Mouse (Mus musculus) stomach, postnatal 0 days (tissue): ENCODE measurements around the gene Serhl. TPM values are rescaled to one million over a fixed set of nuclear protein-coding genes. Genes with fewer than 3 reads are reported as not detected.

Source experiments
- ATAC-seq: fragments of 200-750 bp; cut with Nextera tagmentation; 2 replicates; pipeline ENCODE4 v1.8.0; 2017; ENCODE audit not compliant: low FRiP score, low TSS enrichment
- DNase-seq: peaks from one replicate; pipeline ENCODE4 v3.0.0-alpha.2; 2016; ENCODE audit warnings: low spot score
- H3K27ac ChIP-seq: fragments of 300-500 bp; sonication (generic); replicated peaks from 2 replicates; pipeline ENCODE4 v1.5.1; 2014; ENCODE audit warnings: mild to moderate bottlenecking, control low read depth
- H3K27me3 ChIP-seq: fragments of 300-500 bp; sonication (generic); 2 replicates; pipeline ENCODE4 v1.6.1; 2014; ENCODE audit warnings: low read length; ENCODE audit not compliant: control insufficient read depth, insufficient read depth
- H3K36me3 ChIP-seq: fragments of 300-500 bp; sonication (generic); 2 replicates; pipeline ENCODE4 v1.6.1; 2014; ENCODE audit warnings: low read length, mixed read lengths; ENCODE audit not compliant: control insufficient read depth, insufficient read depth
- H3K4me1 ChIP-seq: fragments of 300-500 bp; sonication (generic); replicated peaks from 2 replicates; pipeline ENCODE4 v1.6.1; 2014; ENCODE audit warnings: antibody characterized with exemption; ENCODE audit not compliant: control insufficient read depth, insufficient read depth
- H3K4me2 ChIP-seq: fragments of 300-500 bp; sonication (generic); replicated peaks from 2 replicates; pipeline ENCODE4 v1.6.1; 2014; ENCODE audit warnings: low read depth, mild to moderate bottlenecking, control low read depth, moderate library complexity
- H3K4me3 ChIP-seq: fragments of 300-500 bp; sonication (generic); 2 replicates; pipeline ENCODE4 v1.5.1; 2014; ENCODE audit warnings: low read depth, low read length, control low read depth
- H3K9ac ChIP-seq: fragments of 300-500 bp; sonication (generic); 2 replicates; pipeline ENCODE4 v1.6.1; 2014; ENCODE audit warnings: mild to moderate bottlenecking, low read length, control low read depth, mixed read lengths
- H3K9me3 ChIP-seq: fragments of 300-500 bp; sonication (generic); 2 replicates; pipeline ENCODE4 v1.6.1; 2016; ENCODE audit warnings: low read length; ENCODE audit not compliant: control insufficient read depth
- CTCF ChIP-seq: IDR thresholded peaks from 2 replicates; pipeline ENCODE4 v1.5.1; 2016; ENCODE audit warnings: antibody characterized with exemption, low read depth, mild to moderate bottlenecking, moderate library complexity
- EP300 ChIP-seq: optimal IDR thresholded peaks from 2 replicates; pipeline ENCODE3; 2016; ENCODE audit warnings: antibody characterized with exemption
- WGBS: fragments of 180-500 bp; shearing (Covaris S2); extraction: QIAGEN DNeasy Blood & Tissue Kit; methylation state at CpG from one replicate; pipeline ENCODE4 v1.1.7; 2014; 5-methylcytosine and 5-hydroxymethylcytosine counted together
- polyA plus RNA-seq: library from polyadenylated mRNA; unstranded; fragments of >200 nt; fragmentation: Nextera tagmentation; extraction: Ambion mirVana; gene quantifications from 2 replicates; pipeline ENCODE4 v1.2.1, GENCODE M21; 2015

The Serhl gene
- polyA plus RNA-seq, 1 experiment from 2014 or later: 51.5 TPM

DNA sequence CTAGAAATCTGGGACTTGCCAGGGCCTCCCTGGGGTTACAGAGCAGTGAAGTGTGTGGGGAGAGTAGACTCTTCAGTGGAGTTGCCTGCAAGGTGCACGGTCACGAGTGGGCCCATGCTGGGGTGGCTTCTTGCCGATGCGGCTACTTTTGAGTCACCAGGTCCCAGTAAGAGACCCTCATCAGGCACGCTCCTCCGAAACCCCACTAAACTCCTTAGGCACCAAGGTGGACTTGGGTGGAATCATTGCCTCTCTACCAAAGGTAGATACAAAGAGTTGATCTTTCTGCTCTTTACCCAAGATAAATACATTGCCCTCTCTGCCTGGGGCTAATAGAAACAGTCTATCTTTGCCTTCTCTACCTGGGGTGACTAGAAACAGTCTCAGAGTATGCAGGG, 68.4 kb downstream of the Serhl start:
- TF ChIP-seq EP300: no peak
- no peak for TF ChIP-seq CTCF
- no peaks in the 10 kb centered on the region for H3K9me3 ChIP-seq
- no peaks in the 10 kb centered on the region for H3K4me1 ChIP-seq
- no peaks in the 10 kb centered on the region for H3K27me3 ChIP-seq
- ATAC-seq: no peak
- peak overlapping the region; percentile 46; the same call in 1 of the 2 replicates for H3K27ac ChIP-seq
- H3K4me3 ChIP-seq: no peak overlapping the region
- H3K36me3 ChIP-seq: peaks cover 22% of the 10 kb centered on the region
- H3K4me2 ChIP-seq: no peak overlapping the region
- H3K9ac ChIP-seq: no peak overlapping the region
- 96% methylated on average over 6 of the region's 6 CpGs for WGBS
- no peak for DNase-seq

DNA sequence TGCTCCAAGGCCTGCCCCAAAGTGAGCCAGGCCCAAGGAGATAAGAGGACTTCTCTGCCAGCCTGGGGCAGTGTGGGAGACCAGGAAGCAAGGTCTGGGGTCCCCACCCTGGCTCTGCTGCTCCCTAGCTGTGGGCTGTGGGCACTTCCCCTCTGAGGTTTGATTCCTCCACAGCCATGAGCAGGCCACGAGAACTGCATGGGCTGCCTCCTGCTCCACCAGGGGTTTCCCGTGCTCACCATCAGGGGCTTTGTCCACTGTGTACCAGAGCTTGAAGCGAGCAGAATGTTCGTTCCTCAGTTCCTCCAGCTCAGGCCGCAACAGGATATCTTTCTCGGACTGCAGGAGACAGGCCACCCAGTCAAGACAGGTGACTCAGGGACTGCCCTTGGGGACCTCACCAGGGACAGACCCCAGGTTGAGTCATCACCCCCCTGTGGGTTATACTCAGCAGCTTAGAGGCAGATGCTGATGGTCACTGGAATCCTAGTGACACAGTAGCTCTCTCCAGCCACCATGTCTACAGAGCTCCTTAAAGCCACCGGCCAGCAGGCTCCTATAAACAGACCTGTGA, 69.4 kb downstream of the Serhl start:
- Histone ChIP-seq H3K27me3 (no peaks in the 10 kb centered on the region), H3K9me3 (no peaks in the 10 kb centered on the region), H3K9ac (no peak overlapping the region), H3K36me3 (peaks cover 22% of the 10 kb centered on the region), H3K27ac (0 out of 2 replicates have a peak overlapping the region, but pooled peaks have one; percentile 4), H3K4me2 (no peak overlapping the region), H3K4me1 (no peaks in the 10 kb centered on the region), H3K4me3 (no peak overlapping the region)
- DNase-seq (no peak), ATAC-seq (peak; percentile 7; the same call in 1 of the 2 replicates)
- WGBS: 89% methylated on average over 7 of the region's 7 CpGs
- TF ChIP-seq EP300 (no peak), CTCF (peak; percentile 7; the same call in 1 of the 2 replicates)

DNA sequence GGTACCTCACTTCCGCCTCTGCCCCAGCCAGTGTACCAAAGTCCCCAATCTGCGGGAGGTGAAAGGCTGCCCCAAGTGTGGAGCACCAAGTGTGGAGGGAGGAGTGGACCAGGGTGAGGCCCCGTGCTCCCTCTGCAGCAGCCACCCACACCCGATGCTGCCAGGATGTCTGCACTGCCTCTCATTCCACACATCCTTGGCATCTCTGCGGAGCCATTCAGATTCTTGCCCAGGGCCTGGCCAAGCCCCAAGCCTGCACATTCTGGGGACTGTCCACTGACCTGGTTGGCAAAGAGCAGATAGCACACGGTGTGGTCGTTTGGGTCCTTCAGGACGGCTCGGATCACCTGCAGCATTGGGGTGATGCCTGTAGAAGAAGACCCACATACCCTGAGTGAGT, 70.5 kb downstream of the Serhl start:
- no peaks in the 10 kb centered on the region for H3K27me3 ChIP-seq
- H3K4me1 ChIP-seq: no peaks in the 10 kb centered on the region
- H3K27ac ChIP-seq: no peak overlapping the region
- peaks cover 18% of the 10 kb centered on the region for H3K36me3 ChIP-seq
- no peak for ATAC-seq
- DNase-seq: no peak
- 90% methylated on average over 9 of the region's 9 CpGs for WGBS
- H3K9ac ChIP-seq: no peak overlapping the region
- TF ChIP-seq EP300 (no peak), CTCF (no peak)
- H3K4me2 ChIP-seq: no peak overlapping the region
- H3K4me3 ChIP-seq: no peak overlapping the region
- no peaks in the 10 kb centered on the region for H3K9me3 ChIP-seq

DNA sequence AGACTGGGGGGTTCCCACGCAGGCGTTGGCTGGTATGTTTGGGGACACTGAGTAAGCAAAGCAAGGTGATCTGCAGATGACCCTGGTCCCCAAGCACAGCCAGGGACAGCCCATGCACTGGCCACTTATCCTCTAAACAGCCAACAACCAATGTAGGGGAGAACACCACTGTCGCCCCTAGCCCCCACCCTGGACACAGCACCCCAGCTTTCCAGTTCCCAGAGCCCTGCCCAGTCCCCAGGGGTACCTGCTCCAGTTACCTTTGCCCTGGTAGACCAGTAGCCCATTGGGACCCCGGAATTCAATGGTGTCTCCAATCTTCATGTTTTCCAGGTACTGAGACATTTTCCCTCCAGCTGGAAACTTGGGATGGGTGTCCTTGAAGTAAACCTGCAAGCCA, 71.3 kb downstream of the Serhl start:
- H3K4me2 ChIP-seq: no peak overlapping the region
- no peaks in the 10 kb centered on the region for H3K4me1 ChIP-seq
- ATAC-seq (no peak), DNase-seq (no peak)
- no peaks in the 10 kb centered on the region for H3K27me3 ChIP-seq
- TF ChIP-seq EP300: no peak
- TF ChIP-seq CTCF: no peak
- H3K9ac ChIP-seq: no peak overlapping the region
- peaks cover 18% of the 10 kb centered on the region for H3K36me3 ChIP-seq
- 97% methylated on average over 4 of the region's 4 CpGs for WGBS
- no peaks in the 10 kb centered on the region for H3K9me3 ChIP-seq
- no peak overlapping the region for H3K4me3 ChIP-seq
- no peak overlapping the region for H3K27ac ChIP-seq

DNA sequence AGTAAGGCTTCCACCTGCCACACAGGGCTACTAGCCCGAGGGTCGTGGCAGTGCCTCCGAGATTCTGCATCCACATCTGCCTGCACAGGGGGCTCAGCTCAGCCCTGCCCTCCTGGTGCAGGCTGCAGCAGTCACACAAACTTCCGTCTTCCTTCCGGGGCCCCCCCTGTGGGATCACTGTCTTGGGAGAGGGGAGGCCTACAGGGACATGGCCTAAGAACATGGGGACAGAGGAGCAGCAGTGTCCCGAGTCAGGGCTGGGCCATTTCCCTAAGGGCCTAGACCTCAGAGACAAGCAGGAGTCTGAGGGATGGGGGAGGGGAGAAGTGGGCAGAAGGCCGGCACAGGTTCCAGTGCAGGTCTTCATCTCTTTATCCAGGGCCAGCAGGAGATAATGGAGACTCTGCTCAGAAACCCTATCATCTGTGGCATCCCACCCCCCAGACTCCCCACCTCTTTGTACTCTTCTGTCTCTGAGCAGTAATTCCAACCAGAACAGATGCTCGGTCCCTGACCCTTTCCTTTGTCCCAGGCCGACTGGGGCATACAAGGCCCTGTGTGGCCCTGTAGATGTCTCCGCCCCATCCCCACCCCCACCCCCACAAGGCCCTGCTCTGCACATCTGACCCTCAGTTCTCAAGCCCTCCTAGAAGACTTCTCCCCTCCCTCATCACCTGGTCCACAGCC, 71.9 kb downstream of the Serhl start:
- Histone ChIP-seq H3K9me3 (no peaks in the 10 kb centered on the region), H3K4me3 (no peak overlapping the region), H3K4me1 (no peaks in the 10 kb centered on the region), H3K27me3 (no peaks in the 10 kb centered on the region), H3K9ac (no peak overlapping the region), H3K4me2 (no peak overlapping the region), H3K27ac (no peak overlapping the region), H3K36me3 (peaks cover 18% of the 10 kb centered on the region)
- no peak for DNase-seq
- 70% methylated on average over 10 of the region's 10 CpGs for WGBS
- ATAC-seq: no peak
- TF ChIP-seq CTCF: no peak
- no peak for TF ChIP-seq EP300

DNA sequence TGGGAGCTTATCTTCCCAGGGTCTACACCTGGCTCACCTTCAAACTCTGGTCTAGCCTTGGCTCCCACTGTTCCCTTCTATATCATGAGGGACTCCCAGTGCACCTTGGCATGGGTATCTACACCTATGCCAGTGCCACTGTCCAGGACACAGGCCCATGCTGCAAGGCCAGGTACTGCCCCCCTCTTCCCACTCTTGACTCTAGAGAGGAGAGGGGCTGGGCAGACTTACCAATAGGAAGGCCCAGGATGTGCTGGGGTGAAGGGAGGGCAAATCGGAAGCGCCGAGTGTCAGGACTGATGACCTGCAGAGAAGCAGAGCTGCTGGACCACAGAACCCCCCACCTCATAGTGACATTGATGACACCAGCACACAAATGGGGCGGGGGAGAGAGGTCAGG, 72.7 kb downstream of the Serhl start:
- Histone ChIP-seq H3K4me2 (no peak overlapping the region), H3K27ac (no peak overlapping the region), H3K36me3 (peaks cover 18% of the 10 kb centered on the region), H3K9me3 (no peaks in the 10 kb centered on the region), H3K27me3 (no peaks in the 10 kb centered on the region), H3K4me1 (peaks cover 3% of the 10 kb centered on the region; the same call in 1 of the 2 replicates), H3K9ac (no peak overlapping the region), H3K4me3 (no peak overlapping the region)
- 94% methylated on average over 4 of the region's 4 CpGs for WGBS
- TF ChIP-seq CTCF (no peak), EP300 (no peak)
- DNase-seq: no peak
- ATAC-seq: no peak
